Mouse (Mus musculus): ENCODE measurements around the gene A030005L19Rik. TPM values are rescaled to one million over a fixed set of nuclear protein-coding genes. Genes with fewer than 3 reads are reported as not detected.

Gene A030005L19Rik
- polyA plus RNA-seq (2017; shearing (Covaris generic)): 0.37 TPM

GRCm38 (mm10) chr1:82913025-82913424, at the start of gene A030005L19Rik:
TSS of gene A030005L19Rik (plus strand) at chr1:82913325.

GRCm38 (mm10) chr1:82924650-82925049, 11.5 kb downstream of the A030005L19Rik start, which contains the start of gene A030014E15Rik:
TSS of gene A030014E15Rik (plus strand) at chr1:82924917.

GRCm38 (mm10) chr1:82931326-82931725, 18.2 kb downstream of the A030005L19Rik start, which contains the start of gene Gm6217:
TSS of gene Gm6217 (minus strand) at chr1:82931399.

GRCm38 (mm10) chr1:82943295-82943694, 30.2 kb downstream of the A030005L19Rik start, which contains the start of gene A030003K21Rik:
TSS of gene A030003K21Rik (minus strand) at chr1:82943388.

GRCm38 (mm10) chr1:82955913-82956312, 42.8 kb downstream of the A030005L19Rik start, which contains the start of gene Gm7544:
TSS of gene Gm7544 (minus strand) at chr1:82956013.

GRCm38 (mm10) chr1:82959870-82960385, 46.8 kb downstream of the A030005L19Rik start, which contains the start of gene Gm47955:
TSS of gene Gm47955 (plus strand) at chr1:82960286.

Other genes starting within 250 kb of the A030005L19Rik start
- 120 TPM for gene Mff, start 188.4 kb upstream of the A030005L19Rik start, polyA plus RNA-seq (2017; shearing (Covaris generic))
- 0.32 TPM for gene Tm4sf20, start 144.9 kb upstream of the A030005L19Rik start, polyA plus RNA-seq (2017; shearing (Covaris generic))
- not detected for gene Gm47791, start 142.1 kb upstream of the A030005L19Rik start, polyA plus RNA-seq (2017; shearing (Covaris generic))
- 26.3 TPM for gene Agfg1, start 73.8 kb upstream of the A030005L19Rik start, polyA plus RNA-seq (2017; shearing (Covaris generic))
- gene A030014E15Rik, start 11.6 kb downstream of the A030005L19Rik start, polyA plus RNA-seq (2017; shearing (Covaris generic)): not detected
- gene Gm6217, start 18.1 kb downstream of the A030005L19Rik start, polyA plus RNA-seq (2017; shearing (Covaris generic)): not detected
- gene A030003K21Rik, start 30.1 kb downstream of the A030005L19Rik start, polyA plus RNA-seq (2017; shearing (Covaris generic)): not detected
- gene Gm7544, start 42.7 kb downstream of the A030005L19Rik start, polyA plus RNA-seq (2017; shearing (Covaris generic)): not detected
- gene Gm47955, start 47.0 kb downstream of the A030005L19Rik start, polyA plus RNA-seq (2017; shearing (Covaris generic)): not detected
- not detected for gene Gm47959, start 87.2 kb downstream of the A030005L19Rik start, polyA plus RNA-seq (2017; shearing (Covaris generic))
- not detected for gene Slc19a3, start 125.1 kb downstream of the A030005L19Rik start, polyA plus RNA-seq (2017; shearing (Covaris generic))
- gene Krtap28-10, start 129.2 kb downstream of the A030005L19Rik start, polyA plus RNA-seq (2017; shearing (Covaris generic)): not detected
- not detected for gene Gm47969, start 131.6 kb downstream of the A030005L19Rik start, polyA plus RNA-seq (2017; shearing (Covaris generic))
- not detected for gene A030005K14Rik, start 146.1 kb downstream of the A030005L19Rik start, polyA plus RNA-seq (2017; shearing (Covaris generic))
- not detected for gene Krtap28-13, start 147.6 kb downstream of the A030005L19Rik start, polyA plus RNA-seq (2017; shearing (Covaris generic))
- gene Ccl20, start 203.4 kb downstream of the A030005L19Rik start, polyA plus RNA-seq (2017; shearing (Covaris generic)): 1.3 TPM
- 0.17 TPM for gene Daw1, start 246.4 kb downstream of the A030005L19Rik start, polyA plus RNA-seq (2017; shearing (Covaris generic))

Data from inflammation-experienced regulatory T-cells, adult 16 weeks (primary cell).